Mouse (Mus musculus) ES-CJ7 (cell line): ENCODE data around the gene Cldn14.

ENCODE experiments used
- DNase-seq: peaks from one replicate; pipeline ENCODE4 v3.0.0; 2011; ENCODE audit warnings: low read depth, low spot score

Gene Cldn14

GRCm38 (mm10) chr16:94008737-94009136, at the start of gene Cldn14:
Gene Cldn14 (minus strand): TSS chr16:94008837.
- no peak for DNase-seq

- no peak for DNase-seq
Observed at GRCm38 (mm10) chr16:94055576-94055975, 46.9 kb upstream of the Cldn14 start.

- DNase-seq = no peak
Observed at GRCm38 (mm10) chr16:94055176-94055575, 46.5 kb upstream of the Cldn14 start.

GRCm38 (mm10) chr16:94050368-94050767, 41.7 kb upstream of the Cldn14 start:
- DNase-seq = no peak

GRCm38 (mm10) chr16:94044996-94045395, 36.4 kb upstream of the Cldn14 start:
- peak; percentile 37 for DNase-seq

GRCm38 (mm10) chr16:94043797-94044196, 35.2 kb upstream of the Cldn14 start:
- DNase-seq = no peak

- DNase-seq = no peak
Observed at GRCm38 (mm10) chr16:94041065-94041712, 32.6 kb upstream of the Cldn14 start.

- DNase-seq = no peak
Observed at GRCm38 (mm10) chr16:94040485-94040884, 31.8 kb upstream of the Cldn14 start.

- no peak for DNase-seq
Observed at GRCm38 (mm10) chr16:94038986-94039341, 30.3 kb upstream of the Cldn14 start.

- DNase-seq = peak; percentile 87
Observed at GRCm38 (mm10) chr16:94038272-94038985, 29.8 kb upstream of the Cldn14 start.

GRCm38 (mm10) chr16:94037280-94037679, 28.6 kb upstream of the Cldn14 start:
- no peak for DNase-seq

GRCm38 (mm10) chr16:94034152-94034551, 25.5 kb upstream of the Cldn14 start:
- DNase-seq = no peak

- DNase-seq = no peak
Observed at GRCm38 (mm10) chr16:94032270-94032669, 23.6 kb upstream of the Cldn14 start.

- no peak for DNase-seq
Observed at GRCm38 (mm10) chr16:94023352-94024280, 15.0 kb upstream of the Cldn14 start.

GRCm38 (mm10) chr16:94019725-94020124, 11.1 kb upstream of the Cldn14 start:
- peak; percentile 71 for DNase-seq

- peak; percentile 66 for DNase-seq
Observed at GRCm38 (mm10) chr16:94017953-94018352, 9.3 kb upstream of the Cldn14 start.

GRCm38 (mm10) chr16:94014489-94015096, 6.0 kb upstream of the Cldn14 start:
- peak; percentile 63 for DNase-seq

GRCm38 (mm10) chr16:94013328-94014086, 4.9 kb upstream of the Cldn14 start:
- DNase-seq = peak; percentile 54

GRCm38 (mm10) chr16:94011224-94011623, 2.6 kb upstream of the Cldn14 start:
- no peak for DNase-seq

GRCm38 (mm10) chr16:94010633-94011032, 2.0 kb upstream of the Cldn14 start:
- DNase-seq = peak; percentile 89

- peak; percentile 46 for DNase-seq
Observed at GRCm38 (mm10) chr16:94010156-94010555, 1.5 kb upstream of the Cldn14 start.
